Mouse (Mus musculus) layer of hippocampus, adult 11-12 months (tissue): ENCODE measurements around the gene Ticrr.

Source experiments
- DNase-seq: peaks from one replicate; pipeline ENCODE4 v3.0.0; 2022; ENCODE audit warnings: low spot score

The Ticrr gene

DNA sequence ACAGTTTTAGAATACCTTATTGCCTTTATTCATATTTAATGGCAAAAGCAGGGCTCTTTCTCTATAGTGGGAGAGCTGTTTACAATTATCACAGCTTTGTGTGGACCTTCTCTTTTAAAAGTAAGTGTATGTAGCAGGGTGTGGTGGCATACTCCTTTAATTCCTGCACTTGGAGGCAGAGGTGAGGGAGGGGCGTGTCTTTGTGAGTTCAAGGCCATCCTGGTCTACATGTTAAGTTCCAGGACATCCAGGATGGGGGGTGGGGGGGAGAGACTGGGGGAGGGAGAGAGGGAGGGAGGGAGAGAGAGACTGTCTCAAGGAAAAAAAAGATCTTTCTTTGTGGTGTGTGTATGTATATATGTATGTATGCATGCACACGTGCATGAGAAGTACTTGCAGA, 20.2 kb downstream of the Ticrr start:
- no peak for DNase-seq

DNA sequence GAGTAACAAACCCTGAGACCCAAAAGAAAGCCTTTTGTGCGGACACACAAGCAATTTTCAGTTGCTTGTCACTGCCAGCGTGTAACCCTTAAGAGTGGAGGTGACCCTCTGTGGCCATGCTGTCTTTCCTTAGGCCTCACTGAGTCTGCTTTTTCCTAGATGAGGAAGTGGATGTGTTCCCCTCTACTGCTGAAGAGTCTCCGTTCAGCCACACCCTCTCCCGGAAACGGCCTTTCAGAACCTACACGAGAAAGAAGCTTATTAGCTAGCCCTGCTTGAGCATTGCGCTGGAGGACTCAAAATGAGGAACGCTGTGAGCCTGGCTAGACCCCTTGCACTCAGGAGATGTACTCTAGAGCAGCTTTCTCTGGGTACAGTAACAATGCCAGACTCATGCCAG, 36.5 kb downstream of the Ticrr start:
- DNase-seq = no peak

DNA sequence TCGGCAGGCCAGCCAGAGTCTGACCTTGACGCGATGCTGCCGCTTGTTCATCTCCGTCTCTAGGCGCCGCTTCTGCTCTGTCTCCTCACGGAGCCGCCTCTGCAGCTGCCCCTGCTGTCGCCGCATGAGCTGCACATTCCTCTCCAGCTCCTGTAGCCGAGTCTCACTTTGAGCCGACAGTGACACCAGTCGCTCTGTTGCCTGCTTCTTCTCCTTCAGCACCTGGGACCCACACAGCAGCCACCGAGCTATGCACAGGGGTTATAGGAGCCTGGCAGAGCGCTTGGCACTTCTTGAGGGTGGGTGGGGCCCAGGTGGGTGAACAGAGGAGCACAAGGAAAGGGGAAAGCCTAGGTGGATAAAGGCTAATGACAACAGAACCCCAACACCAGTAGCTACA, 42.8 kb downstream of the Ticrr start:
- no peak for DNase-seq

DNA sequence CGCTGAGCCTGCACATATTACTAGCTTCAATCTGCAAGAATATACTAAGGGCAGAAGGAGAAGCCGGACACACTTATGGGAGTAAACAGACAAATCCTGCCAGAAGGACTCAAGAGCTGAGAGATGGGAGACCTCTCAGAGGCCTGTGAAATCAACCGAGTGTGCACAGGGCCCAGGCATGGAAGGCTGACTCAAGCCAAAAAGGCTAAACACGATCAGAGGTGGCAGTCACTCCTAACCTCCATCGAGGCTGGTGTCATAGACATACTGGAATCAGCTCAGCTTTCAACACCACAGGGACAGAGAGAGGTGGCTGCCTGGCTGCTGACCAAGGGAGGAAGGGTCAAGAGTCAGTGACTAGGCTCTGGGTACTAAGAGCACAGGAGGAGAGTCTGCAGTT, 45.2 kb downstream of the Ticrr start:
- no peak for DNase-seq

DNA sequence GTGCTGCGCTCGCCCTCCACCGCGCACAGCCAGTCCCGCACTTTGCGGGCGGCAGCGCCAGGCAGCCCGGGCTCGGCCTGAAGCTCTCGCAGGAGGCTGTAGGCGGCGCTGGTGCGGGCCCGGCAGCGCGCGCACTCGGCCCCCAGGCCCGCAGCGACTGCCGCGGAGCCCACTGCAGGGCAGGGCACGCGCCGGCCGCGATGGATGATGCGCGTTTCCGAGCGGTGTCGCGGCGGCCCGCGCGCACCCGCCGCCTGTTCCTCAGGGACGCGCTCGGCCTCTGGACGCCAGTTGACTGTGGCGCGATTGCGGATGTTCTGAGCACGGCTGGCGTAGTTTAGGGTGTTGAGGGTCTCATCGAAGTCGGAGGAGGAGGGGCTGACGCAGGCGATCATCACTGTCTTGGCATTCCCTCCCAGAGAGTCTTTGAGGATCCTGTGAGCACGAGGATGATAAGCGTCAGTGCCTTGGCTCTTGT, 50.2 kb downstream of the Ticrr start:
- DNase-seq = peak; percentile 51

DNA sequence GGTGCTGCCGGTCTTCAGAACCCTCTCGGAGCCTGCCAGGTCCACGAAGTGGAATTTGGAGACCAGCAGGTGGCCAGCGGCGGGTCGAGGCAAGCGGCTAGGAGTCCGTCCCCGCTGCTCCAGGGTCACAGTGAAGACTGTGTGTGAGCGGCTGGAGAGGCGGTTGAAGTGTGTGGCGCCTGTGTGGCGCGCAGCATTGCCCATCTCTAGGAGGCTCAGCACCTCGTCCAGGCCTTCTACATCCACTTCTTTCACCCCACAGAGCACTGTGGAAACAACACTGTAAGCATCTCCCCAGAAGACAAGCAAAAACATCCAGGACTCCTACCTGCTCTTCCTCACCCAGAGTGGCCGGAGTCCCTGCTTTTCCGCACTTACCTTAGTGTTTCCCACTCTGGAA, 50.8 kb downstream of the Ticrr start:
- no peak for DNase-seq

DNA sequence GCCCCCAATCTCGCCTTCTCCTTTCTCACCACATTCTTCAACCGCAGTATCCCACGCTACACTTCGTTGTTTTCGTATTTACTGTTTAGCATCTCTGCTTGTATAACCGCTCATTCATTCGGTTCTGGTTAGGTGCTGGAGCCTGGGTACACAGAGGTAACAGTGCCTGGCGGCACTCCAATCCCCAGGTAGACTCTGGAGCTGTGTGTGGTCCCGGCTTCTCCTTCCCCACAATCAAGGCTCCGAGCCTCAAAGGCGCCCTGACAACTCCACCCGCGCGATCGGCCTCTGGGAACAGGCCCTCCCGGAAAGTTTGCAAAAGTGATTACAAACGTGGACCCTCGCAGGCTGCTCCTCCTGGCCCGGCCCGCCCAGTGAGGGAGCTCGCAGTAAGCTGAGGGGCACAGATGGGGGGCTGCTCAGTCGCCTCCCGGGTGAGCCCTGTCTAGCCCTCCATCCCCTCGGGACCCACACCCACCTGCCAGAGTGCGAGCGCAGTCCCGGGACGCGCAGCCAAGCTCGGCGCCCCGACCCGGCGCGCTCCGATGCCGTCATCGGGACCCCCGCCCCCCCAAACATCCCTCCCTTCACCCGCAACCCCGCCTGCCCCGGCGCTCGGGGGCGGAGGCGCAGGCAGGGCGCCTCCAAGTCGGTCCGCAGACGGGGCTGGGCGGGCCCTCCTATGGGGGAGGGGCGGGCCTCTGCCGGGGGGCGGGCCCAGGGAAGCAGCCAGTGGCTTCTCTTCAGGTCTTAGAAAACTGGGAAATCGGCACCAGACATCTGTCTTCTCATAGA, 55.4 kb downstream of the Ticrr start, which contains the start of gene Kif7:
Kif7 (minus strand) TSS at position 534 of the 795 bp plus-strand sequence.
- DNase-seq = no peak

DNA sequence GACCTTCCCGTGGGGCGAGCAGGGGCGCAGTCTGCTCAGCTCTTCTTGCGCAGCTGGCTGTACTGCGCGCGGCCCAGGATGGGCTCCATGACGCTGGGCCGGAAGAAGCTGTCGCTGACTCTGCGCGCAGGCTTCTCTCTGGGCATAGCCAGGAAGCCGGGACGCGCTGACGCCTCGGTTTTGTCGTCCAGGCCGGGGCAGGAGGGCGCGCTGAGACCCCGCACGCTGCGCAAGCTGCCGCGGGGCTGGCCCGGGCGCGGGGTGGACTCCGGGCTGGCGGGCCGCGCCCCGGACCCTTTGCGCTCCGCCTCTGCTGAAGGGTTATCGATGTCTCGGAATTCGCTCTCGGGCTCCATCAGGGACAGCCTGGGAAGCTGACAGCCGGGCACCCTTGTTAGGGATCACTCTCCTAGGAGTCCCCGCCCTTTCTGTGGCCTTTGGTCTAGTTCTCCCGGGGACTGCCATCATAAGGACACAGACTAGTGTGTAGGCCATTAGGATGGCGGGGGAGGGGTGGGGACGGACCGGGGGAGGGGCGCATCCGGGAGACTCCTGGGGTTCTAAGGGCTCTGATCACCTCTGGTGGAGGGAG, 61.5 kb downstream of the Ticrr start:
- peak; percentile 35 for DNase-seq

DNA sequence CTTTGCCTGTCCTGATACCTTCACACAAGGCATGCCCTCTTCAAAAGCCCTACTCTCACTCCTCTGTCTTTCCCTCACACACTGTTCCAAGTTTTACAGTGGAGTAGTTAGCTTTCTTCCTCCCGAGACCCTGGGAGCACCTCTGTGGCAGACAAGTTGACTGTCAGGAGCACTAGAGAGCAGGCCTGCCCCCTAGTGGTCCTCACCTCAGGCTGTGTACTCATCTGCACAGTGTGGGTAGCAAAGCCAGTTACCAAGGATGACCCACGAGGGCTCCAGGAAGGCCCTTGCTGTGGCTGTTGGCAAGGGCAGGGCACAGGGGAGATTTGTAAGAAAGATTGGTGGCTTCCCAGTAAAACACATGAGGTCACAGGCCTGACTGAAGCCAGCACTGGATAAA, 67.1 kb downstream of the Ticrr start:
- DNase-seq = peak; percentile 50

DNA sequence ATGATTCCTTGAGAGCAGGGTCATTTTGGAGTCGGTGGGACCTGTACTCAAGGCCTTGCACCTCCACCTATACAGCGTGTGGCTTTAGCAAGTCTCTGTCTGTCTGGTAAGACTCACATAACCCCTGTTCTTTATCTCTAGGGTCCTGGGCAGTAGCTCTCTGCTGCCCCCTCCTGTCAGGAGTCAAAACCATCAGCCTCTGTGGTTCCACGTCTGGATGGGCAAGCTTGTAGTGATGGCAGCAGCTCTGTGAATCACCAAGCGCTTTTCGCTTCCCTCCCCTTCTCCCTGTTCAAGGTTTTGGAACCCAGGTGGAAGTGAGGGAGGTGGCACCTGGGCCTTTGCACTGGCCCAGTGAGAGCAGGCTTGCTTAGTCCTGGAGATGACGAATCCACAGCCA, 68.2 kb downstream of the Ticrr start:
- DNase-seq = peak; percentile 56

DNA sequence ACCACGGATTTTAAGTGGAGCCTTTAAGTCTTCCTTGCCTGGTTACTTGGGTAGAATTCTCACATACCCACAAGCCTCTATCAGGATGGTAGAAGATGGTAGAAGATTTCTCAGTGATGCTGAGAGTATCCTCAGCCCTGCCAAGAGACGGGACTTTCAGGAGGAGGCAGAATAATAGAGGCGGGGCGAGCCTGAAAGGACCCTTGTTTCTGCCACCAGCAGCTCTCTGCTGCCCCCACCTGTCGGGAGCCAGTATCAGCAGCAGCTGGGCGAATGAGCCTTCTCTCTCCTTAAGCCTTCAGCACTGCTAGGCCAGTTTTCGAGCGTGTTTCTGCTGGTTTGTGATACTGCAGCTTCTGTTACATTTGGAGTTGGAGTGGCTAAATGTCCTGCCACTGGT, 69.2 kb downstream of the Ticrr start:
- DNase-seq = peak; percentile 72

DNA sequence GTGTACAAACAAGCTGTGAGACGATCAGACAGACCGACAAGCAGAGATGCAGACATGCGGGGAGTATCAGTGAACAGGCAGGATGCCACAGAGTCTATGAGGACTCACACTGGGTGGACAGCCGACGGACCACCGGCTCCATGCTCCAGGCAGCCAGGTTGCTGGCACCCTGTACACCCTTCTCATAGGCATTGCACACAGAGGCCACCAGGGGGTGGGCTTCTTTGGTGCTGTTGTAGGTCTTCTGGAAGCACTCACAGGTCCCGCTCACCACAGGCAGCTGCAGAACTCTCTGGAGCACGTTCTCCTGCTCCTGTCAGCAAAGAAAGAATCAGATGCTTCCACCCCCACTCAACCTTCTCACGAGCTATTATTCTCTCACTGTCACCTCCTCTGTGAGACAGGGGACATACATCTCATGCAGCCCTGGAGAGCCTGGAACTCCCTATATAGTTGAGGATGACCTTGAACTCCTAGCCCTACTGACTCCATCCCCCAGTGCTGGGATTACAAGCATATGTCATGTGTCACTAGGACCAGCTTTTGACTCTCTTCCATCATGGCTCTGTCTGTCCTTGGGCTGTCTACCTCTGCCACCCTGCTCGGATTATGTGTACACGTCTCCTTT, 69.9 kb downstream of the Ticrr start:
- DNase-seq = no peak

DNA sequence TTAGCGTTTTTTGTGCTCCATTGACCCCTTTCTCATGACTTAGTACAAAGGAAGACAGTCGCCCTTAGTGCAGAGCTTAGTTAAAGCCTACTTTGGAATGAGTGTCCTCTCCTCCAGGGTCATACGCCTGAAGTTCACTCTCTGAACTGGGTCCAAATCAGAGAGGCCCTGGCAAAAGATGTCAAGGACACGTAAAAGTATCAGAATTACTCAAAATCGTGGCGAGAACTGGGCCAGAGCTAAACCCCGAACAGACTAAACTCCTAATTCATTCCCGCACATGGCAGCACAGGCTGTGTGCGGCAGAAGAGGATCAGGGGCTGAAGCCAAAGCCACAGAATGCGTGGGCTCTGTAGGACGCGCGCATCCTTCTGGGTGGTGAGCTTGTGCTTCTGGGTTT, 71.4 kb downstream of the Ticrr start:
- DNase-seq = no peak

DNA sequence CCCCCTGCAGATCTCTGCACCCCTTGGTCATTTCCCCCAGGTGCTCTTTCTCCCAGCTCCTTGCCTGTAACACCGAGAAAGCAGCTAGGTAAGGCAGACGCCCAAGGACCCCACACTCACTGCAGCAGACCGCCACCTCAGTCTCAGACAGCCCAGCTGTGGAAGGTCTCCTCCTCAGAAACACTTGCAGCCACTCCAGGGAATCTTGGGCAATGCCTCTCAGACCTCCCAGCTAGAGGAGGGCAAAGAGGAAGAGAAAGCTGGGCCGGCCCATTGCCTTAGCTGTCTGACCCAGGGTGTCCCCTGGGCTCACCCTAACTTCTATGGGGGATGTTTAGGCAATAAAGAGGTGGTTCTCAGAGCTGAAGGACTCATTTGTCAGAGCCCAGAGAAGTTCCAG, 72.6 kb downstream of the Ticrr start, which contains the start of gene Plin1:
Plin1 (minus strand) TSS at position 282 of the 400 bp plus-strand sequence.
- no peak for DNase-seq

DNA sequence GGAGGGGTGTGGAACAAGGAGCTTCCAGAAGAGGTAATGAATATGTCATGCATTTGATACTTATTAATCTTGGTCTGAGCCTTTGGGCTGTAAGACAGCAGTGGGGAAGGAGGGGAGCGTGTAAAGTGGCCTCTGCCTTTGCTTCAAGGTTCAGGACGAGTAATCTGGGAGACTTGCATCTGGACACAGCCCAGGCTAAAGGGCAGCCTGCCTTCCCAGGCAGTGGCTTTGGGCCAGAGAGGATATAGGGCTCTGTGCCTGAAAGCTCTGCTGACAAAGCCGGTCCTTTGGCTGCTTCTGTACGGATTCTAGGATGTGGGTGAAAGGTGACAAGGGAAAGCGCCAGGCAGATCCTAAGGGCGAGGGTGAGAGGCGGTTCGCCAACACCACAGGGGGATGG, 74.6 kb downstream of the Ticrr start:
- no peak for DNase-seq

DNA sequence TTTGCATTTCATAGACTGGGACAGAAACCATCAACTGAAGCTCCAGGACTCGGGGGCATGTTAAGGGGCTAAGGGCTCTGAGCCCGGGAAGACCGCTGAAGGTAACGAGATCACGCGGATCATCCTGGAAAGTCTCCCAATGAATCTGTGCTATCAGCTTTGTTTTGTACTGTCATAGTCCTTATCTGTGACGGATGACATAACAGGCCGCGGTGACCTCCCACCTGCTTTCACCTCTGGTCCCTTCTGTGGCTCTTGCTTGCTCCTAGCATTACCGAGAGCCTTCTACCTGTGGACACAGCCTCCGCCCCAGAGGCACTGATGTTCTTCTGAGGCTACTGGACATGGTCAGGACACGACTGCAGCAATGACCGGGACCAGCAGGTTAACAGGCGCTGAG, 76.5 kb downstream of the Ticrr start:
- no peak for DNase-seq

DNA sequence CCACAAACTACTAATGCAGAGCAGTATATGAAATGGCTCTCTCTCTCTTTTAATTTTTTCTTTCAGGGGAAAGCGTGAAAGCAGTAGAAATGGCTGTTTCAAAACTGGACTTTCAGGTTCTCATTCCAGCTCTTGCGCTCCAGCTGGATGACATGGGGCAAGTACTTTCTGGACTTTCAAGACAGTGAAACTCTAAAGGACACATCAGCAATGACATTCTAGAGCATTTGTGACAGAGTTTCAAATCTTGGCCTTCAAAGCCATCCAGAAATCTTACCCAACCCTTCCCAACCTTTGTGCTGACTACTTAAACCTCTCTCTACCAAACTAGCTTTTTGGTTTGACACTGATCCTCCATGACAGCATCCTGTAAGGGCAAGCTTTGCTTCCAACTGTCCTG, 78.9 kb downstream of the Ticrr start:
- no peak for DNase-seq

DNA sequence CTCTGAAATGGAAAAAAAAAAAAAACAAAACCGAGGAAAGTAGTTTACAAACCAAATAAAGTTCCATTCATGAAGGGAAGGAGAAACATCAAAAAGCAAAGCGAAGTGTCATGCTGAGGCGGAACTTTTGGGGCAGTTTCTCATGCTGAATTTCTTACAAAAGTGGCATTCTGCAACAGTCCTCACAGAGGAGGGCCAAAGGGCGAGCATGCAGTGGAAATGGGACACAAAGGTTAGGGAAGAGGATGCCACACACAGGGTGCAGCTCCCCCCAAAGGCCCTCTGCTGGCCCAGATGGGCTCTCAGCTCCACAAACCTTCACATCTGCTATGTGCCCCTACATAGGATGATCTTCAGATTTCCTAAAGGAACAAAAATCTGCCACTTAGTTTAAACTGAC, 80.3 kb downstream of the Ticrr start:
- DNase-seq = no peak

DNA sequence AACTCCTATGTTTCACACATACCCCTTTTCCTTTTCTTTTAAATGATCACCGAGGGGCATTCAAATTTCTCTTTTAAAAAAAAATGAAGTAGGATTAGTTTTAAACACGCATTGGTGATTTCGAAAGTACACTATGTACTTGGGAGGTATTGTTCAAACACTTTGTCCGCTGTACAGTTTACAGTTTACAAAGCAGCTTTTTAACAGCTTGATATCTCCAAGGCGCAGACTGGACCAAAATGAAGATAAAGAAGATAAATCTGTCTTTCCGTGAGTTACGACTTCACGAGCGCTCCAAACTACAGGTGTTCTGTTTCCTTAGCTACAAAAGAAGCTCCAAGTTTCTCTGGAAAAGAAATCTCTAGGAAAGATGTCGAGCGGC, 82.3 kb downstream of the Ticrr start:
- DNase-seq = no peak

DNA sequence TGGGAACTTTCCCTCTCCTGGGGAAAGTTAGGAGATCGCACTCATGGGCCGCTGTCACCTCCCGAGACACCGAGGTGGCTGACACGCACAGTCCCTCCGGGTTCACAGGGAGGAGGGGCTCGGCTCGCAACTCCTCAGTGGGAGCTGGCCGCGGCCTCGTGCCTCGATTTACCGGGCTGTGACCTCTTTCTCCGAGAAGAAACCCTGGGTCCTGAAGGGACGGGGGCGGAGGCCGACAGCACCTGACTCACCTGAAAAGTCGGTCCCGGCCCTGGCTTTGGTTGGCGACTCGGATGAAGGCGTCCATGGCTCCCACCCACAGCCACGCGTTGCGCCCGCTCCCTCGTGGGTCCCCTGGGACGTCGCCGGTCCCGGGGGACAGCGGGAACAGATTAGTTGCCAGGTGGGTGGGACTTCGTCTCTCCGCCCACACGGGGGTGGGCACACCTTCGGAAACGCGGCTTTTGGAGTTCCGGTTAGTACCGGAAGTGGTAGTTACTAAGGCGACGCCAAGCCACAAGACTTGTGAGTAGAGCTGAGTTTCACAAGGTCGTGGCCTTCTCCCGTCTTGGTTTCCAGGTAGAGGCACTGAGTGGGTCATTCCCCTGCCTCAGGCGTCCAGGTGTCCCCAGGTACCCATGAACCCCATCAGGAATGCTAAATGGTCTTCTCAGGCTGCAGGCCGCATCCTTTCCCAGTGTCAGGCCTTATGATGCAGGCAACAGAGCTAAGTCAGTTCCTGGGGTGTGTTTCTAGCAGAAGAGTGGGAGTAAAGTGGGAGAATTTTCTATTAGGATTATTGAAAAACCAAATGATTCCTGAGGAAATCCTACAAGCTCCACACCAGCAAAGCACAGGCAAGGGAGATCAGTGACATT, 82.9 kb downstream of the Ticrr start, which contains the start of the genes Pex11a and Wdr93:
Pex11a (minus strand) TSS at position 473 of the 878 bp plus-strand sequence.
Wdr93 (plus strand) TSS at position 505 of the 878 bp plus-strand sequence.
- DNase-seq = peak; percentile 86

DNA sequence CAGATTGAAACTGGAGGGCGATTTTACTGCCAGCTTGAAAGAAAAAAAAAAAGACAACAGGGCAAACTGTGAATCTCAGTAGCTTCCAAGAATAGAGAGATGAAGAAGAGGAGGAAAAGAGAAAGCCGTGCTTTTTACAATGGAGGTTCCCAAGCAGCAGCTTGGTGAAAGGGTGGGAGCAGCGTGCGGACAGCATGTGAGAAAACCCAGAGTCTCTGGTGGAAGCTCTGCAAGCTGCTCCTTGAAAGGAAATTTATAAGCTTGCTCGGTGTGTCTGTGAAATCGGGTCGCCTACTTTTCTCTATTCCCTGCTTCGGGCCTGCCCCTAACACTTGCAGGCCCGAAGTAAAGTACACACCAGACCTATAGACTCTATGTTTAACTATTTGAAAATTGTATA, 84.1 kb downstream of the Ticrr start:
- no peak for DNase-seq

DNA sequence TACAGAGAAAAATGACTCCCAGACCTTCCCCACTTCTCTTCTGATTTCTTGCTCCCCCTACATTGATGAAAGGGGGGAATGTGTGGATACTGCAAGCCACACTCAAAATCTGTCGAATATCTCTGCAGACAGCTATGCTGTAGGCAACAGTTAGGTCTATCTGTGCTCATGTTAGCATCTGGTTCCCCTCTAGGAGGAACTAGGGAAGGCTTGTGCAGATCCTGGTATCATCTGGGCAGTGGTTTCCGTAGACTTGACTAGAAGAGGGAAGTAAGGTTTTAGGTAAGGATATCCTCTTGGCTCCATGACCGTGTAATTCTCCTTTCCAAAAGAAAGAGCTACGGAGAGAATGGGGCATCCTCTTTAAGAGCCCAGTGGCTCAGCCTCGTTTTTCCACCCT, 84.6 kb downstream of the Ticrr start:
- no peak for DNase-seq
